Mouse (Mus musculus) thymus, adult 18-20 months (tissue): ENCODE measurements at regions not wholly inside any gene's neighbourhood (a gene's known extent, or its start where the extent isn't known, plus 50 kb on each side); places are given as distances from the start of the nearest gene placed in this dataset.

ENCODE experiments used
- DNase-seq, 2 experiments: peaks; one replicate each; pipeline ENCODE4 v3.0.0; 2022; ENCODE audit warnings: mixed read lengths in 2 of 2

DNA sequence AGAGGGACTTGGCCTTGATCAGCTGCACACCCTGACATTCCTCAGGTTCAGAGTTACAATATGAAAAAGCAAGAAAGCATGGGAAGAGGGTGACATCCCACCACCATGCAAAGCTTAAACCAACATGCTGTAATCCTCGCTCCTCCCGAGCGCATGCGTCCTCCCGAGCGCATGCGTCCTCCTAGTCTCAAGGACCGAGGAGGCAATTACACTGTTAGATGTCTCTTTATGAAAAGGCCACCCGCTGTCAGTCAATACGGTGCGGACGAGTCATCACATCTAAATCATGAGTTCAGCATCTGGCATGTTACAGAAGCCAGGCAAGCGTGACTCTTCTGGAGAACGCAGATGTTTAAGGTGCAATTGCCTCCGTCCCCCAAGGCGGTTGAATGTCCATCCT lies 117.1 kb upstream of the Pkdcc start:
- DNase-seq: no peak

DNA sequence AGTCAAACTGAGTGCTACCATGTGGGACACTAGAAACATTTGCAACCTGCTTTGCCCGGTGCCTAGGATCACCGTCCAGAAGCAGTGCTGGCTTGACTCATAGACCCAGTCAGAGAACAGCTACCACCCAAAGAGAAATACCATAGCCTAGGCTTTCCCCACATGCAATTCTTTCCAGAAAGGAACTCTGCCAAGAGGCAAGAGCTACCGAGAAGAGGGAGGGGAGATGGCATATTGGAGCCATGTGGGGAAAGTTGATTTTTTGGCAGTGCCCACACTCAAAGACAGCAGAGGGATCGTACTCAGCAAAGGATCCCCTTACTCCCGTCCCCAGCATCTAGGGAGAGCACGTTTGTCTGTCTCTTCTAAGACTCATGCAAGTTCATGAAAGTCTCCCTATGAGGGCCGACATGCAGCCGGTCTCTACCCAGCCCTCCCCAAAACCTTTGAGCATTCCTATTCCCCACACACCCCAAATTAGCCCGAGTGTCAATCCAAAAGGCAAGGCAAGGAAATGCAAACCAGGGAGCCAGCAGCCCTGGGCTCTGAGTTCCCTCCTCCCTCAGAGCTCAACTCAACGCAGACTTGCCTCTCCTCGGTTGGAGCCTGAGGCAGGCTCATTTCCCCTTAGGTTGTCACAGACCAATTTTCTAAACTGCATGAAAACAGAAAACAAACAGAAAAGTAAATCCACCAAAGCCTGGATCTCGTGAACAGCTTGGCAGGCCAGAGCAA lies 116.2 kb upstream of the Pkdcc start:
- DNase-seq: no peak

DNA sequence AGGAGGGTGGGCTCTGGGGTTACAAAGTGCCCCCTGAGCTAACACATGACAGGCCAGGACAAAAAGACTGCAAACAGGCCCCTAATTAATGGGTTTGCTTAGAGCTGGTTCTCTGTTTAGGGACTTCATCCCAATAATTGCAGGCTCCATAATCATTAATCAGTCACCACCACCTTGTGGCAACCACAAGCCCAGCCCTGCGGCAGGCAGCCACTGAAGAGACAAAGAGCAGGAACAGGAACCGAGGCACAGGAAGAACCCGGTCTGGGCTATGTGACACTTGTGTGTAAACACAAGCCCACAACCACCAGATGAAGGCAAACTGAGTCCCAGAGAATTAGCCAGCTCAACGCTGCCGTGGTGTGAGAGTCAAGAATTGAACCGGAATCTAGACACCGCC lies 114.1 kb upstream of the Pkdcc start:
- no peak for DNase-seq

DNA sequence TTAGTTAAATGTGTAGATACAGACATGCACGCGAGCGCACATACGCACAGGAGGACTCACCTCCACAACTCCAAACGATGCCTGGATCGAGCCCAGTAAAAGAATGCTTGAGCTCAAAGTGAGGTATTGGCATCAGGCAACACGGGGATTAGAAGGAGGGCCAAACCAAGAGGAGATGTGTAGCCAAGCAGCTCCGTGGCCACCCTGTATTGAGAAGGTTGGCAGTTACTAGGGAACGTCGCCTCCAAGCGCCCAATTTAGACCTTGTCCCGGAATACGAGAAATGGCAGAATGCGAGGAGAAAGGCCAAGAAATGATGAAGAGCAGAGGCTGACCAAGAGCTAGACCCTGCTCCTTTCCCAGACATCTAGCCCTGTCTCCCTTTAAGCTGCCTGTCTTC lies 113.3 kb upstream of the Pkdcc start:
- no peak for DNase-seq

DNA sequence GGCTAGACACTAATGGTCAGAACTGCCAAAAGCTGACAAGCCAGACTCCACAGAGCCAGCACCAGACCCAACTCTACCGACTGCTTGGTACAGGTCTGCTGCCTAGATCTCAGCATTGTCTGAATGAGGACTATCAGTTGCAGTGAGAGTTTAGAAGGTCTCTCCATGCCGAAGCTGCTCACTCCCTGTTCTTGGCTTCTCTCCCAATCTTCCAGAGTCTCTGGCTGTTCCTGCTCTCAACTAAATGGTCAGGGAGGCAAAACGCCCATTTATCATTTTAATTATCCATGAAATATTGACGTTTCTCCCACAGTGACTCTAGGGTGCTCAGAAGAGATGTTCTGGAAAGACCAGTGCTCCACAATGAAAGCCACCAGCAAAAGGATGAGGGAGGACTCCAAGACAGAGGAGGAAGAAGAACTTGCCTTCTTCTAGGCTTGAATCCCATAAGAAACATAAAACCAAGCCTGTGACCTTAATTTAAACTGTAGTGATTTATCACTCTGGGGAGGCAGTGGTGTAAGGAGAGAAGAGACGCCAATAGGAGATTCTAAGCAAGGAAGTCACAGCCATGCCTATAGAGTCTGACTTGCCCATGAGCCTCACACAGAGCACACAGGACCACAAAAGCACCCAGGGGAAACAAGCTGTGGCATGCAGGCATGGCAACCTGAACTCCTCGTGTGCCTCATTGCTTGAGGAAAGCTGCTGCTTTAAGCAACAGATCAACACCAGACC lies 112.2 kb upstream of the Pkdcc start:
- DNase-seq: no peak

DNA sequence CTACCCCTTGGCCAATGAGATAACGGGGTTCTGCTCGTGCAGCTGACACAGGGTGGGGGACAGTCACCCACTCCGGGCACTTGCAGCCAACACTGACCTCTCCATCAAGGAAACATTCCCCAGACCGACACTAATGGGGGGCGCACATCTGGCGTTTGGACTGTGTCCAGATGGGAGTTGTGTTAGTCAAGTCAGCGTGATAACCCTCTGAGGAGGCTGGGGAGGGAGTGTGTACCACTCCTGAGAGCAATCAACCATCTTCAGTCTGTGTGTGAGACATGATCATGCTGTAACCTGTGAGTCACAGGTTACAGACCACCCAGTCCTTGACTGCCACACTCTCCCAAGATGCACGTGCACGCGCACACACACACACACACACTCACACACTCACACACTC lies 106.9 kb upstream of the Pkdcc start:
- no peak for DNase-seq

DNA sequence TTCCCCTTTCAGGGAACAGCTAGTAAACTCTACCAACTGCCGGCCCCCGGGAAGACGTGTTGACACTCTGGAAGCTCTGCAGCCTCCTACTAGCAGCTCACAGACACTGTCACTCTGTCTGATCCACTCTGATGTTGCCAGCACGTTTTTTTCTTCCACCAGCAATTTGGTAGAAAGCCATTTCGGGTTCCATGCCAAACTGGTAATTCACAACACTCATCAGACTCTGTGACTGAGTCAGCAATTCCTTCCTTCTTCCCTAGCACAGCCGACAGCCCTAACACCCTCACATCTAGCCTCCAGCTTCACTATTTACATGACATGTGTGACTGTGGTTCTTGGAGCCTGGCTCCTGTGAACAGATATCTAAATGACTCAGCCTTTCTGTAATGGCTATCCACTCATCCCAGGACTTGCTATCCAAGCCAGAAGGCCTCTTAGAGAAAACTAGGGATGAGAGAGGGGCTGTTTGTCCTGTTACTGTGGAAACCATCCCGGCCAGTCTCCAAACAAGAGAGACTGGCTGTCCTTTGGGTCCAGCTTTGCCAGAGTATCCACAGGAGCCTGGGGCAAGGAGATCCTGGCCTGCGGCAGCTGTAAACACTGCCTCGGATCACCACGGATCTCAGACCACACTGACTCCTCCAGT lies 105.2 kb upstream of the Pkdcc start:
- DNase-seq: no peak

DNA sequence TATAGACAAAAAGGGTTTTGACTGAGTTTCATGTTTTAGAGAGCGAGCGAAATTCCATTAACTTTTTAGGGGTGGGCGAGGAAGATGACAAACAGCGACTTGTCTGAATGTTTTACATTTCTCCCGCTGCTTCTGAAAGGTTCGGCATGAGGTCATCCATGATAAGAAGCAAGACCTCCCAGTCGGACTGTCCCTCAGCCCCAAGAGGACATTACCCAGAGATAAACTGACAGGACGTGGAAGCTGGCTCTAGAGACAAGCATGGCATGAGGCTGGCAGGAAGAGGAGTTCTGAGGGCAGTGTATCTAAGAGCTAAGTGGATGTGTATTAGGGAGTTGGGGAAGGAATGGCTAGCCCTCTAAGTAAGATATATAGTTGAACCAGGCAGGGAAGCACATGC lies 104.5 kb upstream of the Pkdcc start:
- no peak for DNase-seq

DNA sequence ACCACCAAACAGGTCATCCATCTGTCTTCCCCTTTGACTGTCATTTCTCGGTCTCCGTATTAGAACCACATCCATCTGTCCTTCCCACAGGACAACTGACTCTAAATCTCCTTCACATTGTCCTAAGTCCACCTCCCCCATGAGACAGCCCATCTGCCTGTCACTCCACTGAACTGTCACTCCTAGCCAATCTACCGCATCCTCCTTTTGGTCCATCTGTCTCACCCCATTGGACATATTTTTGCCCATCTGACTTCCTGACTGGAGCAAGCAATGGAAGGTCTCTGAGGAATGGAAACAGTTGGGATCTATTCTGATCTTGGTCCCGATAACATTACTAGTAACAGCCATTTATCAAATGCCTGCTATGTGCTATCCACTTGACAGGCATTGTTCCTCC lies 99.9 kb upstream of the Pkdcc start:
- no peak for DNase-seq

DNA sequence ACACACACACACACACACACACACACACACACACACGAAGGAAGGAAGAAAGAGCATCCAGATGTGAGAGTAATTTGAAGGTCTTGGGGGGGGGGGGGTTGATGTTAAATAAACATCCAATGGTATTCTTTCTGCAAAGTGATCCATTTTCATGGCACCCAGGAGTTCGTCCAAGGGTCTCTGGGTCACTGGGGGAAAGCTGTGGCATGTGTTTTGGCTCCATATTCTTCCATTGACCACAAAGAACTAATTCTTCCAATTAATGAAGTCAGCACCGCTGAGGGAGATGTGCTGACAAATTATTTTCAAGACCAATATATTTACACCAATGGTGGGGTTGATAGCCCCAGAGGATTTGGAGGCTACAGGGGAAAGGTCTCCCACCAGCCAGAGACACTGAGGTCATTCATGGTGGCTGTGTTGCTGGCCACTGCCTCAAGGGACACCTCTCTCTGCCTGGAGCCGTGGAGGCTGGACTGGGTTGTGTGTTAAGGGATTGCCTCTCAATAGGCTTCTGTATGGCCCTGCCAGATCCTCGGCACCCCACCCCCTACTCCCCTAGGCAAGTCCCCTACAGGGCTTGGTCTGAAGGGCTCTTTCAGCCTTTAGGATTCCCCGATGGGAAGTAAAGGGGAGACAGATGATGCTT lies 99.1 kb upstream of the Pkdcc start:
- DNase-seq: no peak

DNA sequence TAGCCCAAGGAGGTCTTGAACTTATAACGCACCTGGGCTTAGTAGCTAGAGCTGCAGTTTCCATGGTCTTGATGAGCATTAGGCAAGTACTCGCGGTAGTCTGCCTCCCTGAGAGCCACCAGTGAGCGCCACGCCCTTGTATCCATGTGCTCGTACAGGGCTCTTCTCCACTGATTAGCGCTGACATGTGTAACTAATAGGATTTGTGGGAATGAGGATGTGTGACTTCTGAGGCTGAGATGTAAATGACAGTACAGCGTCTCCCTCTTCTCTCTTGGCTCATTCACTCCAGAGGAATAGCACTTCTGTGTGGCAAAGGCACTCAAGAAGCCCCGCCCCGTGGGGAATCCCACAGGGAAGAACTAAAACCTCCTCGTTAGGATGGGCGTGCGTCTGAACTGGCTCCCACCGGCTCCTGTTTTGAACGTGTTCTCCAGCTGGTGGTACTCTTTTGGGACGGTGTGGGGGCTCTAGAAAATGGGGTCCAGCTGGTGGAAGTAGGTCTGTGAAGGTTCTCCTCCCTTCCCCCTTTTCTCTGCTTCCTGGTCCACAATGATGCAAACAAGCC lies 94.3 kb upstream of the Pkdcc start:
- DNase-seq: no peak

DNA sequence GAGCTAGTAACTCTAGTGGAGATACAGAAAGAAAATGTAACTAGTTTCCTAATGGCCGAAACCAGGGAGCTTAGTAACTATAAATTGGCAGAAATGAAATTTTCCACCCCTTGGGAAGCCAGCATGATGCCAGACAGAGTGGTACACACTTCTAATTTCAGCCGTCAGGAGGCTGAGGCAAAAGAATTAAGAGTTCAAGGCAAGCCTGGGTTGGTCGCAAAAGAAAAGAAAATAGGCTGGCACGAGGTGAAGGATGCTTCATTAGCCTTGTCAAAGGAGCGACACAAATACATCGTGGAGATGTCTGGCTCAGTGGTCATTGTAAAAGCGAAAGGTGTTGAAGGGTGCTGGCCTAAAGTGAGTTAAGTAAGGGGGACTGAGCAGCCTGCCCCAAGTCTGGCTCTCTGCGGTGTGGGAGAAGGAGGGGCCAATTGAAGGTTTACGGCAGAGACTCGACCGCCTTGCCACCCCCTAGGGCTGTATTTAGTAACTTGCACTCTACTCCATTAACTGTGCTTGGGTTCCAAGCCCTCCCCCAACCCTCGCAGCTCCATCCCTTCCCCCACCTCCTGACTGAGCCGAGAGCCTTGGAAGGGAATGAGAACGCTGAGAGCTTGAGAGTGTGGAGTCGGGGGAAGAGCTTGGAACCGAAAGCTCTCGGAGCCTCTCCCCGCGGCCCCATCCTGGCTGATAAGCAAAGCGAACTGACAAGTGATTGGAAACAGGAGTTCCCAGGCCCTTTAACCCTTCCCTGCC lies 92.4 kb upstream of the Pkdcc start:
- DNase-seq: no peak

DNA sequence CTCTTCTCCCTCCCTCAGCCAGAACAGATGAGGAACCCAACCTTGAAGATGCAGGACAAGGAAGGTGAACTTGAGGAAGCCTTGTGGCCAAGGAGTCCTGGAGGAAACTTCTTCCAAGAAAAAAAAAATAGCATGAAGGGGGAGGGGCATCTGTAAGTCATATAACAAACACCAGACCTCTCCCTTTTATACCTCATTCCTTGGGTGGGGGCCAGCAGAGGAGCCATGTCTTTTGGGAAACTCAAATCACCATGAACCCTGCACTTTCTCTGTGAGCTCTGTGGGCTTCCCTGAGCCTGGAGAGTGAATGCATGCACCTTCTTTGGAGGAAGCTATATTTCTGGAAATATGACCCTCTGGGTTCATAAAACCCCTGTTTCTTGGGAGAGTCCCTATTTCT lies 90.0 kb upstream of the Pkdcc start:
- DNase-seq: no peak

DNA sequence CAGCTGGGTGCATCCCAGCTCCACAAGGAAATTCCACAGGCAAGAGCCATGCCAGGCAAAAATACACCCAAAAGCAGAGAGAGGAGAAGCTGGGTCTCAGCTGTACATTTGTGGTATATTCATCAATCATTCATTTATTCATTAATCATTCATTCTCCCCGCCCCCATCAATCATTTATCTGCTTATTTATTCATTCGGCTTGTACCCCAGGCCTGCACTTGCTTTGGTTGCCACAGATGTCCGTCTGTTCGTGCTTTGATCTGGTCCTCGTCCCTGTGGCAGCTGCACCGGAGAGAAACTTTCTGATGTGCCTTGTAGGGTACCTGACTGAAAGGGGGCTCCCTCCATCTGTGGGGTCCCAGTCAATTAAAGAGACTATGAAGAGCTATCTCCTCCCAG lies 87.2 kb upstream of the Pkdcc start:
- DNase-seq: no peak

DNA sequence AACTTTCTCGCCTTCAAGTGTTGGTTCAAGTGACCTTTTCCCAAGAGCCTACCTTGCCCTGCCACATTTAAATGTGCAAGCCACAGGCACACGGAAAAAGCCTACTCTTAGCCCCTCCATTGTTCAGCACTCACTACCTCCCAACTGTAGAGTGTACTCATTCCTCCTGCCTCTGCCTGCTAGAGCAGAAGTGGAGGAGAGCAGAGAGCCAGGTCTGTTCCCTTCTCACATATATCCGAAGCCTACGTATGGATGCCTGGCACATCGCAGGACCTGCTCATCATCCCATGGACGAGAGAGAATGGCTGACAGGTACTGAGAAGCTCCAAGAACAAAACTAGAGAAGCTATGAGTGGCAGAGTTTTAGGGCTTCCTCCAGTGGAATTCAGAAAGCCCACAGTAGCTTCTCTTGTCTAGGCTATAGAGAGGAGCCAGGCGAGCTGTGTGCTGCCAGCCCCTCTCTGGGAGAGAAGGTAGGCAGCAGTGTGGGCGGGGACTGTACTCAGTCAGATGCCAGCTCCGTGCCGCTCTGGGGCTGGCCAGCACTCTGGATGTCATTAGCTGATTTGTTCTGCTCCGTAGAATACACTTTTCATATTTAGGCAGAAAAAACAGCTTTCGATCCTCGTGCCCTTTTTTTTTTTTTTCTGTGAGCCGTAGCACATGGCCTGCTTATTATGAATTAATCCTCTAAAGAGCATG lies 86.1 kb upstream of the Pkdcc start:
- DNase-seq: no peak

DNA sequence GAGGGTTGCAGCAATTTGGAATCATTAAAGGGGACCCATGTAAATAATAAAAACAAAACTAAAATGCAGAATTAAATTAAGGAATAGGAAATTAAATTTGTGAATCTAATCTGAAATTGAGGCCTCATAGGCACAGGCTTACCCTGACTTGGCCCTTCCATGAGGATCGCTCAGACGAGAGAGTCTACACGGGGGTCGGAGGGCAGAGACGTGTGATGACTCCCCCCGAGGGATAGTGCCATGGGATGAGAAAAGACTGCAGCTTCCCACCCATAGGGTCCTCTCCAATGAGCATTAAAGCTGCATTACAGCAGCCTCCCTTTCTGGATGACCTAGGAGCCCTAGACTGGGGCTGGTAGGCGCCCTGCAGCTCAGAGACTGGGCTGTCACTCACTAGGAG lies 85.4 kb upstream of the Pkdcc start:
- DNase-seq: no peak

DNA sequence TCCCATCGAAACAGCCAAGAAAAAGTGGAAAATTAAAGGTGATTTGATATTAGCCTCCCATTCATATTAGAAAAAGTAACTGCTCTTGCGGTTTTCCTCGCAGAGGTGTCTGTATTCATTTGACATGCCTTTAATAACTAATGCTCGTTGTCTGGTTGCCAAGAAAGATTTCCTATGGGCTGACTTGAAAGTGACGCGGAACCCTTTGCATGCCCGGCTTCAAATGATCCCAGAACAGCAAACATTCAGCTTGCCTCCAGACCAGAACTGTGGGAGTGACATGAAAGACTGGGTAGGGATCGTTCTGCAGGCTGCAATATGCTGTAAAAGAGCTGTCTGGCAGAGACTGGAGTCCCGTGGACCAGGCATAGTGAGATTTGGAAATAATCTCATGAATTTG lies 81.9 kb upstream of the Pkdcc start:
- no peak for DNase-seq

DNA sequence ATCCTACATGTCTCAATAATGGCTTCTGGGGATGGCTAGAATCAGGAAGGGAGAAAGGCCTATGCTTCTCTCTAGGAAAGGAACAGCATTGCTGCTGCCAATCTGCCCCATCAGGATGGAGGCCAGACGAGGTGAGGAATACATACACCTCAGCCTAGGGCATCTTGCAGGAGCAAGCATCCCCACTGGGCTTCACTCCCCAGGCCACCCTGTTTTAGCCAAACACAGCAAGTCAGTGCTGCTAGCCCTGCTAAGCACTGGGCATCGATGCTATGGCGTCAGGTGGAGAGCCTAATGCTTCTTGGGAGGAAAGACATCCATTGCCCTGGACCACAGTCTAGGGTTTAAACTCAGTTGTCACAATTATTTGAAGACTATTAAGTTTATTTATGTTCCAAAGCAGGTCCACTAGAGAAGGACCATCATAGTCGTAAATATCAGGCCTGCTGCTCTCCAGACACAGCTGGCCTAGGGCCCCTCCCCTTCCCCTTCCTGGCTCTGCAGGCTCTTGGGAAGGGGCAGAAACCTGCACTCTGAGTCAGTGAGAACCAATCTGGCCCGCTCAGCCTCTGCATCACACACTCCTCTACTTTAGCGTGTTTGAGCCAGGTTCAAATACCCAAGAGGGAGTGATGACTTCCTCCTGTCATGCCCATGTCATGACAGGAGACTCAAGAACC lies 79.5 kb upstream of the Pkdcc start:
- DNase-seq: no peak

DNA sequence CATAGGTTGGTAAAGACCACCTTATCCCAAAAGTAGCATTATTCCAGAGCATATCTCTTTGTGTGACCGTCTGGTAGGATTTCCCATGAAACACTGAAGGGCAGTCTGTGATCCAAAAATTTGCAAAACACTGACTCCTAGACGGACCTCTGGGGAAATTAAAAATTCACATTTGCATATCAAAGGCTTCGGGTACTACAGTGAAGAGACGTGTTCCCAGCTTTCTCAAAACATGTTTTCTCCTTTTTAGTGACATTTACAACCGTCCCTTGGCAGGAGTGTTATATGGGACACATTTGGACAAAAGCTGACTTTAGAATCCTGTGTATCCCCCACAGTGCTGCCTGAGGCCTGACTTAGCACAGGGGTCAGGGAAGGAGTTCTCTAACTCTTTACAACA lies 78.8 kb upstream of the Pkdcc start:
- no peak for DNase-seq

DNA sequence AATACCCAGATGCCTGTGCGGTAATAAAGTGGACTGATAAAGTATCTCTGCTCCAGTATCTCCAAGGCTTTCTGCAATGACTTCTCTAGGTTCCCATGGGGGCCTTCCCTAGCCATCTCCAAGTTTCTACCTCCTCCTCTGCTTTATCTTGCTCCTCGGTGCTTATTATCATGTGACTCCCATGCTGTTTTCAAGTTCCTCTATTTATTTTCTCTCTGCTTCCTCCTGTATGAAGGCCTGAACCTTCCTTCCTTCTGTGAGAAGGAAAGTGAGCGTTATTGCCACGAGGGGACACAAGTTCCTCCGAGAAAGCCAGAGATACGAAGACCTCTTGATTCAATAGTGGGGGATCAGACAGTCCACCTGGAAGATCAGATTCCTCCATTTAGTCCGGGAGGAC lies 77.4 kb upstream of the Pkdcc start:
- DNase-seq: no peak
